Mouse (Mus musculus) heart, adult 8-10 months (tissue): ENCODE measurements around the gene Glrx5. TPM values are rescaled to one million over a fixed set of nuclear protein-coding genes. Genes with fewer than 3 reads are reported as not detected.
A peak's percentile ranks its signal among the peaks of the same experiment; 100 is the strongest.

ENCODE experiments used
- DNase-seq: peaks from one replicate; pipeline ENCODE4 v3.0.0; 2022; ENCODE audit warnings: low spot score
- microRNA-seq: library from miRNA; unstranded; fragments of <30 nt; microRNA quantifications from one replicate; pipeline ENCODE4 v1.2.0, GENCODE M21; 2022
- total RNA-seq, 4 experiments: library from RNA; stranded (reverse); gene quantifications; 2 replicates each; pipeline ENCODE4 v1.2.4; 2022

The Glrx5 gene
- total RNA-seq, 4 experiments from 2014 or later = 74.2 to 104 (median 85.4) TPM

DNA sequence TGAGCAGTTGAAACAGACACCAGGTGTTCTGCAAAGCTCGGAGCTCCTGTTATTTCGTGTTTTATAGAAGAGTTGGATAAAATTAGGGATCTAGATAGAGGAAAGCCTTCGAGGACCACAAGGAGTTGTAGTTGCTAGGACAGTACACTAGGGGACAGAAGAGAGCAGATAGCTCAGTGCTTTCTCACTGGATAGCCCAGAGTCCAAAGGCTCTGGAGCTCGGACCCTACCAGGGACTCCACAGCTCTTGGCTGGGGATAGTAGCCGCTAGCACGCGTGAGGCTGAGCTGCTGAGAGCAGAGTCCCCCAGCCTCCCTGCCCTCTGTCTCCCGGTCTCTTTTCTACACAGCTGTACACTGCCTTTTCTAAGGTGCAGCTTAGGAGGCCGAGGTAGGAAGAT, 41.2 kb downstream of the Glrx5 start:
- peak; percentile 6 for DNase-seq

DNA sequence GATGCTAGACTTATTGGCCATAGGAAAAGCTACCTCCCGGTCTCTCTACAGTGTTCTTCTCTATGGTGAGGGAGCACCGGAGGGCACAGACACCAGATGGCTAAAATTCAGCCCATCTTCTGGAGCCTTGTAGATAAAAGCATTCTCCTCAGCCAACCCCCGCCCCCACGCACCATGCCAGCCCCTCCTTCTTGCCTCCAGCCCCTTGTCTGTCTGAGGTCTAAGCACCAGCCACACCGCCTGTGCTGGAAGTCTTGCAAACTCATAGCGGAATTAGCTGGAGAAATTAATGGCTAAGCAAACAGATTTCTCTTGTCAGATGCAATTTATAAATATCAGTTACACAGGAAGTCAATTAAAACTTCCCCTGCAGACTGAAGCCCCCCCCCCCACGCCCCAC, 43.0 kb downstream of the Glrx5 start:
- DNase-seq = no peak

GRCm38 (mm10) chr12:105076511-105076910, 44.0 kb downstream of the Glrx5 start:
- no peak for DNase-seq

- DNase-seq = no peak
These were observed 44.7 kb downstream of the Glrx5 start for GRCm38 (mm10) chr12:105077232-105077631.

DNA sequence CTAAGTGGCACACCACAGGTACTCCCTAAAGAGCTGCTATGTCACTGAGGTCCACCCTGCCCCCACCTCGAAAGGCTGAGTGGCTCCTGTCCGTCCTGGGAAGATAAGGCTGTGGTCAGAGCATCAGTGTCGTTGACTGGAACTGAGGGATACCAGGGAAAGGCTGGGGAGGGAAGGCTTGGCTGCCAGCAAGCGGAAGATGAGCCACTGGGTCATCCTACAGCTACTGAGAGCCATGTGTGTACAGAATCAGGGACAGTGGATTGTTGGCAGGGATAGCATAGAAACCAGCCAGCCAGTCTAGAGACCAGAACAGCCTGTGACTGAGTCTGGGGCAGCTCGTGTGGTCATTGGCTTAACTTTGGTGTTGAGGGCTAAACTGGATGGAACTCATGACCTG, 51.7 kb downstream of the Glrx5 start:
- no peak for DNase-seq

DNA sequence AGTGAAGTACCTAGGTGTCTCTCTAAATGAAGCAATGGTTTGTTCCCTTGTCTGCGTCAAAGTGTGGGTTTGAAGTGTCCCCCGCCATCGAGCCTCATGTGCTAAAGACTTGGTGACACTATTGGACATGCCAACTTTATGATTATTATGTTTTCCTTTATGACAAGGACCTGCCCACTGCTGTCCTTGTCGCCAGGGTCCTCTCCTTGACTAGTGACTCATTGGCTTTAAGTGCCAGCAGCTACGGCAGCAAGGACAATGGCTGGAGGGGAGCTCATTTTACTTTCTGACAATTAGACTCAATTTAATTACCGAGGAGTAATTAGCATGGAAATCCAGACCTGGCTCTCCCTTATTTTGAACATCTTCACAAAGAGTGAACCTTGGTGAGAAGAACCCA, 52.3 kb downstream of the Glrx5 start:
- DNase-seq = no peak

GRCm38 (mm10) chr12:105085296-105085695, 52.8 kb downstream of the Glrx5 start:
- DNase-seq = no peak

- no peak for DNase-seq
These were observed 54.3 kb downstream of the Glrx5 start for GRCm38 (mm10) chr12:105086781-105087180.

- DNase-seq = no peak
These were observed 54.9 kb downstream of the Glrx5 start for GRCm38 (mm10) chr12:105087353-105087752.

DNA sequence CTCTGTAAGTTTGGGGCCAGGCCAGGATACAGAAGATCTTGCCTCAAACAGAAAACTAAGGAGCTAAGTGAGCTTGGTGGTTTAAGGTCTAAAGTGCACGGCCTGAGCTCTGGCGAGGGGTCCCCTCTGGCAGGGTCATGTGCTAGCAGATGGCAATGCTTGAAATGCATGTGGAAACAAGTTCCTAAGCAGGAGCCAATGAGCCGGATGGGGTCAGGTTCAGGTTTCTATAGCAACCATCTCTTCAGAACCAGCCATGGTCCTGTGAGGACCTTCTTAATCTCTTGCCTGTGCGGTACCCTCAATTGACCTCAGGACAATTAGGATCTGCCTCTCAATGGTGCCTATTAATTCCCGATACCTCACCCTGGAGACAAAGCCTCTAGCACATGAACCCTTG, 56.7 kb downstream of the Glrx5 start:
- DNase-seq = no peak

GRCm38 (mm10) chr12:105091604-105092003, 59.1 kb downstream of the Glrx5 start:
- DNase-seq = no peak

Small RNA genes within 50 kb of the gene (microRNA-seq; reads per million reads assigned to microRNA genes)
- gene Mir3069 = 0.84 reads per million

Other genes starting within 250 kb of the Glrx5 start
- 1 to 10 TPM; 1.8 to 2.4 (median 2.1) TPM for gene Clmn, start 167.6 kb upstream of the Glrx5 start, total RNA-seq
- gene Syne3, start 22.9 kb upstream of the Glrx5 start, total RNA-seq = 10 to 100 TPM in 1 of 4 experiments, 1 to 10 TPM in 3; 7.2 to 10.5 (median 7.7) TPM
- gene Tcl1b2, start 113.3 kb downstream of the Glrx5 start, total RNA-seq = not detected
- not detected for gene Tcl1b1, start 127.0 kb downstream of the Glrx5 start, total RNA-seq
- not detected for gene Tcl1b5, start 143.7 kb downstream of the Glrx5 start, total RNA-seq
- not detected for gene Tcl1b3, start 158.4 kb downstream of the Glrx5 start, total RNA-seq
- gene Tcl1b4, start 169.3 kb downstream of the Glrx5 start, total RNA-seq = not detected
- not detected for gene Tcl1, start 190.1 kb downstream of the Glrx5 start, total RNA-seq